Comparison of ENCODE assay signal across 8 mouse cellular contexts in the genomic region with DNA sequence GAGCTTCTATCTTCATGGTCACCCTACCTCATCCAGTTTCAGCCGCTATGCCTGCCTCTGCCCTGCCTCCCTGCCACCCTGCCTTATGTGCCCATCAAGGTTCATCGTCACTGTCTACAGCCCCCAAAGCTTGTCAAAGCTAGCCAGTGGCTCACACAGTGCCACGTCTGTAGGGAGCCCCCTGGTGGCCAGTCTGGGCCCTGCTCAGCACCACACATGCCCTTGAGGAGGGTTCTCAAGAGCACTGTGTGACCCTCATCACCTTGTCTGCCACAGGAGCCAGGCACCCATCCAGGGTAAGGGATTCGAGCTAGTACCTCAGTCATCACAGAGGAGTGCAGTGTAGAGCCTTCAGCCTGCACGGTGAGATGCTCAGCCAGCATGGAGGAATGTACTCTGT.
A peak's percentile ranks its signal among the peaks of the same experiment; 100 is the strongest.
DNase-seq lines count a peak whose midpoint lies in the region; ATAC-seq and TF ChIP-seq lines count a peak whose summit lies in the region.

No protein-coding gene starts in this region.

- peaks cover 96% of the 10 kb centered on the region for H3K27me3 ChIP-seq in E14TG2a.4 (ENCODE audit: insufficient read depth, low read length)
- H3K27me3 ChIP-seq in heart, postnatal 0 days (ENCODE audit: control insufficient read depth, insufficient read depth, low read length): peaks cover 33% of the 10 kb centered on the region

- H3K36me3 ChIP-seq in E14TG2a.4 (ENCODE audit: insufficient read depth, low read length): no peaks in the 10 kb centered on the region
- no peaks in the 10 kb centered on the region for H3K36me3 ChIP-seq in heart, postnatal 0 days (replicated peaks; ENCODE audit: control insufficient read depth, insufficient read depth, low read length)

- WGBS in heart, postnatal 0 days: 15% methylated on average over 5 of the region's 5 CpGs

- peak; percentile 97 for TF ChIP-seq CTCF in E14TG2a.4 (conservative IDR thresholded peaks at IDR 0.05; ENCODE audit: low read length)
- peak; percentile 70 for TF ChIP-seq CTCF in heart, postnatal 0 days (IDR thresholded peaks at IDR 0.05; ENCODE audit: low read depth)

- TF ChIP-seq EP300 in heart, postnatal 0 days (IDR thresholded peaks at IDR 0.05; ENCODE audit: low read depth): no peak

- no peak overlapping the region for H3K27ac ChIP-seq in heart, postnatal 0 days (ENCODE audit: low read depth)

- peaks cover 56% of the 10 kb centered on the region for H3K4me1 ChIP-seq in E14TG2a.4 (replicated peaks; ENCODE audit: low read depth, low read length)
- no peaks in the 10 kb centered on the region for H3K4me1 ChIP-seq in heart, postnatal 0 days (ENCODE audit: control insufficient read depth, insufficient read depth)

- H3K9ac ChIP-seq in heart, postnatal 0 days (replicated peaks; ENCODE audit: low read depth, low read length): no peak overlapping the region

- 0 out of 2 replicates have a peak, but pooled peaks cover 4% of the 10 kb centered on the region for H3K9me3 ChIP-seq in E14TG2a.4 (ENCODE audit: low read length)
- H3K9me3 ChIP-seq in heart, postnatal 0 days (replicated peaks; ENCODE audit: control insufficient read depth, low read length): no peaks in the 10 kb centered on the region

- no peak for DNase-seq in heart, postnatal 0 days (ENCODE audit: low spot score)
- DNase-seq in layer of hippocampus, adult 18-20 months (ENCODE audit: low spot score in 2 of 2): peak; percentile 31 to 76
- DNase-seq in lung, postnatal 14 days: peak; percentile 69
- peak; percentile 52 for DNase-seq in retina, postnatal 7 days (ENCODE audit: low read depth, low spot score)
- DNase-seq in yolk sac, embryonic 10.5 days (ENCODE audit: low spot score): peak; percentile 10

- peak; percentile 46 for ATAC-seq in activated CD4-positive, CD25-positive, alpha-beta regulatory T cell, adult 4 months
- ATAC-seq in common myeloid progenitor, adult 5-6 weeks (replicated peaks; ENCODE audit: low read depth, poor library complexity, severe bottlenecking): peak; percentile 82
- peak; percentile 47; the same call in 1 of the 2 replicates for ATAC-seq in heart, postnatal 0 days (ENCODE audit: insufficient read depth, low read depth)

- no peak overlapping the region for H3K4me3 ChIP-seq in E14TG2a.4 (replicated peaks; ENCODE audit: low read length)
- H3K4me3 ChIP-seq in heart, postnatal 0 days (ENCODE audit: low read depth, low read length): no peak overlapping the region

- H3K4me2 ChIP-seq in heart, postnatal 0 days (ENCODE audit: low read depth, low read length): no peak overlapping the region
